Mouse (Mus musculus): ENCODE measurements at regions not wholly inside any gene's neighbourhood (a gene's known extent, or its start where the extent isn't known, plus 50 kb on each side); places are given as distances from the start of the nearest gene placed in this dataset.

DNA sequence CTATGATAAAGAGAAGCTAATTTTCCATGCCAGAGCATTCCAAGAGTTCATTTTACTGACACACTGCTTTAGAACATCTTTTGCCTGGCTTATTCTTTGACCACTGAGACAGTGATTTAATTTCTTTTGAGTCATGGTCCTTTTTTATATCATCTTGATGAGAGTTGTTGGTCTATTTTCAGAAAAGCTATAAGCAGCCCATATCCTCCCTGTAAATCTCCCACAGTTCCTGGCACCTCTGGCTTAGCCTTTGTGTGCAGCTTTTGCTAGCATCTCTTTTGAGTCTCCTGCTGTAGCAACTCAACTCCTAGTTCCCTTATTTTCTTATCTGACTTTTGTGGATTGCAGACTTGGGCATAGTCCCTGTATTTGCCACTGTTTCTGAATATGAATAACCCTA, 207.5 kb upstream of the 4931417E11Rik start:
- in situ Hi-C loops (cut with MseI, MboI) = no loop called here

GRCm38 (mm10) chr6:73669401-73669800, 199.9 kb upstream of the 4931417E11Rik start:
- in situ Hi-C loops (cut with MseI, MboI) = no loop called here

GRCm38 (mm10) chr6:73658988-73659387, 189.5 kb upstream of the 4931417E11Rik start:
- in situ Hi-C loops (cut with MseI, MboI) = no loop called here

DNA sequence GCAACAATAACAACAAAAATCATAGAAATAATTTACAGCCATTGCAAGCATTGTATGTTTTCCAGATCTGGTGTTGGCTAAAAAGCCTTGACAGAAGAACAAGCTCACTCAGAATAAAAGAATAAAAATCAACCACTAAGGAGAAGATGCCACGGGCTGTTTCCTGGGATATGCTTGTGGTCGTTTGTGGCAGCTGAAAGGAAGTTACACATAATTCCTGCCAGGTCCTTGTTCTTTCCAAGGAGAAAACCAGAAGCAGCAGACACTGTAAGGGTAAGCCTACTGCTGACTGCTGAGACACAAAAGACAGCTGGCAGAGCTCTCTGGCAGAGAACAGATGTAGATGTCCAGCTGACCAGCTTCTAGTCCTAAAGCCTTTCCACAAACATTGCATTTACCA, 175.9 kb upstream of the 4931417E11Rik start:
- in situ Hi-C loops (cut with MseI, MboI) = no loop called here

GRCm38 (mm10) chr6:73644778-73645267, 175.4 kb upstream of the 4931417E11Rik start:
- in situ Hi-C loops (cut with MseI, MboI) = no loop called here

DNA sequence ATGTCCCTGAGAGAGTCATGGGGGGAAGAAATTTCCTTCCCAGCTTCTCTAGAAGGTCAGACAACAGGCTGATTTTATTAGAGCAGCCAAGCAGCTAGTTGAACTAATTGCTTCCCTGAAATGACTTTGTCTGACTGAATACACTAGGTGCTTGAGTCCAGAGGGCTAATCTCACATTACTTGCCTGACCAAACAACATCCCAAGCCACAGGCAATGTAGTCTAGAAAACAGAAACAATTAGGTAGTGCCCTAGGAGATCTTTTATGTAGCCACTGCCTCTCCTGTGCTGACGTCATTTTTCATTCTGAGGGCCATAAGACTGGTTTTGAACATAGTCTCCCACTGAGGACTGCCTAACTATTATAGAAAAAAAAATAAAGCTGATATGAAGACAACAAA, 159.1 kb upstream of the 4931417E11Rik start:
- in situ Hi-C loops (cut with MseI, MboI) = no loop called here

DNA sequence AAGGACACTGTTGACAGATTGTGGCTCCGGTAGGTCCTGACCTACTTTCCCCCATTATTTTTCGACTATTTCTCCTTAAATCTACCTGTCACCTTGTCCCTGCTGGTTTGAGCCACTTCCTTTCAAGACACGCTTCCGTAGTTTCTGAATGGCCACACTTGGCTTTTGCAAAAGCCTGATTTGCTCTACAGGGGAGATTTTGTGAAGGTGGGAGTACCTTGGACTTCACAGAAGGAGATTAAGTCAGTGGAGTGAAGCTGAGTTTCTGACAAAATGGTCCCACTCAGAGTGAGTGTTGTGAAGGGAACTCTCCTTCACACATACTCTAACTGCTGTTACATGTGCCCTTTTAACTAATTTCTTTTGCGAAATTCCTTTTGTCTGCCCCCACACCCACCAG, 157.0 kb upstream of the 4931417E11Rik start:
- in situ Hi-C loops (cut with MseI, MboI) = no loop called here

DNA sequence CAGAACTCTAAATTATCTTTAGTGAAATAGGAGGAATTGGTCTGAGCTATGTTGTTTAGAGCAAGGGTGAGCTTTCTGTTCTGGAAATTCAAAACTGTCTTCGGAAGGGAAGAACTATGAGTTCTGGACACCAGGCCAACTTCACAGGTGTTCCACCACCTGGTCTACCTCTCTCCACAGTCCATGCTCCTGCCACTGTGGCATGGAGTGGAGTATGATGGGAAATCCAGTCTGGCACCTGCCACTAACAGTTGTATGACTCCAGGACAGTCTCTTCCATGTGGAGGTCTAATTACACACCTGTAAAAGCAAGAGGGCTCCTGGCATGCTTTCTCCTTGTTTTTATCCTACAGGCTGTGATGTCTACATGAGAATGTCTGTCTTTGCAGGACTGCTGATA, 154.7 kb upstream of the 4931417E11Rik start:
- in situ Hi-C loops (cut with MseI, MboI) = no loop called here

DNA sequence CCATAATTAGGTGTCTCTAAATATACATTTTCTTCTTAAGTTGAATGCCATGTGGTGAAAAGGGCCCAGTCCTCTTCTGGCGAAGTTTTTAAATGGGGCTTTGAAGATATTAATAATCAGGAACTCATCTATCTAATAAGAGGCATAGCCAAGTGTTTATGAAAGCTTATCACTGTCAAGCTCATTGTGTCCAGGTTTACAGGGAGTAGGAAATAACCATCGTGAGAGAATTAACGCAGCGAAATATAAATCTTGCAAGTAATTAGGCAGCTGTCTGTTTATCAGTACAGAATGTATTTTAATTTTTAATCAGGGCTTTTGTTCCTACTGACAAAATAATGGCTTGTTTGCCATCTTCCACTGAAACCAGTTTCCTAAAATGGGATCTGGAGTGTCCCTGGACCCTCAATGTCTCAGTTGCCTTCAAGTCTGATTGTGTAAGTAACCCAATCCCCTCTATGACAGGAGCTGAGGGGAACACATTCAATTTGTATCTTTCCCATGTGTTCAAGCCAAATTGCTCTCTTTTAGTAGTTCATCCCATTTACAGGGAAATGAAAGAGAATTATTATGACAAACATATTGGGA, 152.5 kb upstream of the 4931417E11Rik start:
- in situ Hi-C loops (cut with MseI, MboI) = no loop called here

- in situ Hi-C loops (cut with MseI, MboI) = no loop called here
These were observed 142.8 kb upstream of the 4931417E11Rik start for GRCm38 (mm10) chr6:73612266-73612665.

- in situ Hi-C loops (cut with MseI, MboI) = no loop called here
These were observed 142.4 kb upstream of the 4931417E11Rik start for GRCm38 (mm10) chr6:73611839-73612238.

GRCm38 (mm10) chr6:73610048-73610624, 140.7 kb upstream of the 4931417E11Rik start:
- in situ Hi-C loops (cut with MseI, MboI) = no loop called here

DNA sequence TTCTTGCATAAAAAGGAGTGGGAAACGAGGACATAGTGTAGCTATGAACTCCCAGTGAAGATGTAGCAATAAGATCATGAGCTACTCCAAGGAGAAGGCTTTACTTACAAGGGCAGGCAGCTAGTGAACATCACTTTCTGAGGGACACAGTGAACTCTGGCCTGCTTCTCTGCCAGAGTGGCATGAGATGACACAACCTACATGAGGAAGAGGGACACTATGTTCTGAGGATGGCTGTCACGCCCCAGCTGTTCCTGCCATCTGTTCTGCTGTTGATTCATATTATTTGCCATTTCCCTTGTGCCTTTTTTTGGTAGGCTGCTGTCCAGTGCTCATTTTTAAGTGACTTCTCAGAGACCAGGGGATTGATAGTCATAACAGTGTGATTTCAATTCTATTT, 118.2 kb upstream of the 4931417E11Rik start:
- in situ Hi-C loops (cut with MseI, MboI) = no loop called here

- in situ Hi-C loops (cut with MseI, MboI) = no loop called here
These were observed 107.2 kb upstream of the 4931417E11Rik start for GRCm38 (mm10) chr6:73576708-73577107.

DNA sequence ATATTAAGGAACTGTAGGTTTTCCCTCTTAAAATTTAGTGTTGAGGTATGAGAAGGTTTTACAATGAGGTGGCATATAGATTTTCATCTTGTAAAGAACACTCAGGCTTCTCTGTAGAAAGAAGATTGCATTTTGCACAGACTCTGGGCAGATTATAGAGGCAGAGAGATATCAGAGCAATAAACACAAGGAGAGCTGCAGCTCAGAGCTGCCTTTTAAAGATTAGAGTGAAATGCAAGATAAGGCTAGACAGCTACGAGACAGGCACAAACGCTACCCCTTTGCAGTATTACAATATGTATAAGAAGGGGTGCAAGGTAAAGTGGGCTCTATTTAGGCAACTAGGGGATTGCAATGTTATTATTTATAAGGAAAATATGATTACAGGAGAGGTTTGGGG, 90.5 kb upstream of the 4931417E11Rik start:
- in situ Hi-C loops (cut with MseI, MboI) = no loop called here

DNA sequence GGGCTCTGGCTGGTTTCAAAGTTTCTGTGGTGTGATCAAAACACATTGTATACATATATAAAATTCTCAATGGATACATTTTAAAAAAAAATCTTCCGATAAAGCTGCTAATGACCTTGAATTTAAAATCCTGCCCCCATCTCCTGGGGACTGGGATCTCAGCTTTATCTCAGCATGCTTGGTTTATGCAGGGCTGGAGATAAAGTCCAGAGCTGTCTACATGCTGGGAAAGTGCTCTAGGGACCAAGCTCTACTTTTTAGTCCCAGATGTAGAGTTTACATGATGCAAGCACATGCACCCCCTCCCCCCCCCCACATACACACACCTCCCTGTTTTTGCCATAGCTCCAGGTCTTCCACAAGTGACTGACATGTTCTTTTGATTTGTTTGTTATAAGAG, 61.1 kb upstream of the 4931417E11Rik start:
- in situ Hi-C loops (cut with MseI, MboI) = no loop called here

DNA sequence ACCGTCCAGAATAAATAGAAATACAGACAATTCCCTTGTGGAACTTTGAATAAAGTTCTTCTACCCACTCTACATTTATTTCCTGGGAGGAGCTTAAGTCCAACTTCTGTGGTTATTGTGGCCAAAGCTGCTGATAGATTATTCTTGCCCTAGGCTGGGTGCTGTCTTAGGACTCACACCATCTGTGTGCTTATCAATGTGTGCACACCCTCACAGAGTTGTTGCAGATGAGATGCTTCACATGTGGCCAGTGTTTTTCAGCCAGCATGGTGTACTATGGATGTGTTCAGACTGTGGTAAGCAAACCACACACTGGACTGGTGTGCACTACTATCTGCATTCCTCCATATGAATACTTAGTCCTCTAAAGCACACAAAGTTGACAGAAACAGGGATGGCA, 60.6 kb upstream of the 4931417E11Rik start:
- in situ Hi-C loops (cut with MseI, MboI) = no loop called here

GRCm38 (mm10) chr6:73523658-73524057, 54.2 kb upstream of the 4931417E11Rik start:
- in situ Hi-C loops (cut with MseI, MboI) = no loop called here

GRCm38 (mm10) chr6:73519894-73520293, 50.4 kb upstream of the 4931417E11Rik start:
- in situ Hi-C loops (cut with MseI, MboI) = loop anchor here (10.0 kb wide), 1 partner anchor 155 kb away; no protein-coding TSS in a partner anchor

All from mouse trophoblast stem cell (cell line).